ENCODE assay signal across 19 mouse cellular contexts in the genomic region with DNA sequence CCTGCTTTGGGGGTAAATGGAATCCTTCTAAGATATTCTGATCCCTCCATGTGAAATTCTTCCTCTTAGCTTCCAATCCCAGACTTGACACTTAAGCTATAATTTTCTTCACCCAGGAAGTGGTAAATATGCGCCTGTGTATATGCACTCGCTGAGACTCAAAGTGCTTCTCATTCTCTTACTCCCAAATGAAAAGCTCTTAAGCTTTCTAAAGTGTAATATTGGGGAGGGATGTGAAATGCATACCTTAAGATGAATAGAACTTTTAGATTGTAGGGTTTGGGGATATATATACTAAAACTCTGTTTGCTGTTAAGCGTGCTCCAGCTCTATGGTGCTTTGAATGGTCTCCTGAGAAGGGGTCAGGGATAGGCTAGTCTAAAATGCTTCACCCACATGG. TPM values are rescaled to one million over a fixed set of nuclear protein-coding genes. Genes with fewer than 3 reads are reported as not detected.
A peak's percentile ranks its signal among the peaks of the same experiment; 100 is the strongest.
DNase-seq lines count a peak whose midpoint lies in the region; ATAC-seq lines count a peak whose summit lies in the region.
"Had no signal": no experiment of that assay in that cellular context is flagged by ENCODE, and none has a peak within 500 bp of the region (broad histone marks: within the 10 kb centered on the region; RNA-seq: fewer than 3 reads in every experiment).

No protein-coding gene starts in this region.

- no peak overlapping the region for H3K4me2 ChIP-seq in forebrain, embryonic 16.5 days (ENCODE audit: low read length)
- H3K4me2 ChIP-seq in forebrain, embryonic 11.5 days (ENCODE audit: low read depth, low read length, severe bottlenecking): no peak overlapping the region
- peak overlapping the region; percentile 16; the same call in 1 of the 2 replicates for H3K4me2 ChIP-seq in midbrain, embryonic 11.5 days
- H3K4me2 ChIP-seq in midbrain, embryonic 14.5 days (ENCODE audit: low read length): peak overlapping the region; percentile 53
- H3K4me2 ChIP-seq: embryonic facial prominence, embryonic 12.5 days; heart, embryonic 13.5 days; intestine, embryonic 15.5 days had no signal

- H3K9me3 ChIP-seq in forebrain, embryonic 16.5 days (ENCODE audit: control insufficient read depth, low read length): no peaks in the 10 kb centered on the region
- no peaks in the 10 kb centered on the region for H3K9me3 ChIP-seq in forebrain, embryonic 11.5 days (ENCODE audit: control insufficient read depth, low read length)
- H3K9me3 ChIP-seq in midbrain, embryonic 11.5 days (ENCODE audit: control insufficient read depth, low read length): no peaks in the 10 kb centered on the region
- H3K9me3 ChIP-seq in midbrain, embryonic 14.5 days (ENCODE audit: control insufficient read depth, low read length): no peaks in the 10 kb centered on the region
- H3K9me3 ChIP-seq: embryonic facial prominence, embryonic 12.5 days; heart, embryonic 13.5 days; intestine, embryonic 15.5 days had no signal

- DNase-seq in forebrain, embryonic 11.5 days (ENCODE audit: low spot score): no peak
- DNase-seq in midbrain, embryonic 11.5 days (ENCODE audit: low spot score, missing footprints): peak; percentile 91
- DNase-seq in midbrain, embryonic 14.5 days: no peak
- no peak for DNase-seq in spleen, postnatal 4 days (ENCODE audit: low spot score in 2 of 2)
- no peak for DNase-seq in testis, postnatal 14 days (ENCODE audit: low spot score)
- DNase-seq in thymus, postnatal 10 days (ENCODE audit: low spot score in 2 of 2): no peak
- DNase-seq: adrenal gland, adult 2 months; adrenal gland, postnatal 25 days; cerebellum, adult 8-10 months; cerebellum, postnatal 14 days; gastrocnemius, postnatal 36 days; heart, adult 11 months; heart, postnatal 36 days had no signal

- H3K4me3 ChIP-seq in forebrain, embryonic 16.5 days (replicated peaks; ENCODE audit: low read length): no peak overlapping the region
- no peak overlapping the region for H3K4me3 ChIP-seq in forebrain, embryonic 11.5 days (ENCODE audit: low read depth, low read length)
- H3K4me3 ChIP-seq in midbrain, embryonic 11.5 days (ENCODE audit: low read depth, low read length): no peak overlapping the region
- peak overlapping the region; percentile 39 for H3K4me3 ChIP-seq in midbrain, embryonic 14.5 days (replicated peaks; ENCODE audit: low read depth, low read length)
- H3K4me3 ChIP-seq: embryonic facial prominence, embryonic 12.5 days; heart, embryonic 13.5 days; intestine, embryonic 15.5 days had no signal

- peak overlapping the region; percentile 38 for H3K27ac ChIP-seq in forebrain, embryonic 16.5 days (ENCODE audit: low read length)
- no peak overlapping the region for H3K27ac ChIP-seq in forebrain, embryonic 11.5 days (ENCODE audit: low read depth, low read length)
- no peak overlapping the region; the same call in 1 of the 2 replicates for H3K27ac ChIP-seq in midbrain, embryonic 11.5 days (ENCODE audit: low read depth, low read length)
- H3K27ac ChIP-seq in midbrain, embryonic 14.5 days (replicated peaks; ENCODE audit: low read depth, low read length): peak overlapping the region; percentile 91
- H3K27ac ChIP-seq: embryonic facial prominence, embryonic 12.5 days; heart, embryonic 13.5 days; hindbrain, postnatal 0 days; intestine, embryonic 15.5 days had no signal

- 2% methylated on average over 3 of the region's 3 CpGs for WGBS in forebrain, embryonic 16.5 days
- WGBS in forebrain, embryonic 11.5 days: 6% methylated on average over 3 of the region's 3 CpGs
- under 1% methylated on average over 3 of the region's 3 CpGs for WGBS in midbrain, embryonic 11.5 days
- under 1% methylated on average over 3 of the region's 3 CpGs for WGBS in midbrain, embryonic 14.5 days

- no peak for ATAC-seq in forebrain, embryonic 16.5 days
- ATAC-seq in forebrain, embryonic 11.5 days (replicated peaks; ENCODE audit: low FRiP score): no peak
- no peak for ATAC-seq in midbrain, embryonic 11.5 days (ENCODE audit: low FRiP score)
- ATAC-seq in midbrain, embryonic 14.5 days (ENCODE audit: low FRiP score, low TSS enrichment): no peak
- ATAC-seq: hindbrain, postnatal 0 days; intestine, embryonic 15.5 days had no signal

- H3K27me3 ChIP-seq in forebrain, embryonic 16.5 days (replicated peaks; ENCODE audit: control insufficient read depth, insufficient read depth, low read length): peaks cover 79% of the 10 kb centered on the region
- peaks cover 95% of the 10 kb centered on the region for H3K27me3 ChIP-seq in forebrain, embryonic 11.5 days (ENCODE audit: control insufficient read depth, insufficient read depth, low read length)
- H3K27me3 ChIP-seq in midbrain, embryonic 11.5 days (ENCODE audit: control insufficient read depth, insufficient read depth, low read length): peaks cover 92% of the 10 kb centered on the region
- H3K27me3 ChIP-seq in midbrain, embryonic 14.5 days (ENCODE audit: control insufficient read depth, insufficient read depth, low read length): peaks cover 78% of the 10 kb centered on the region

- no peak overlapping the region for H3K9ac ChIP-seq in forebrain, embryonic 16.5 days (replicated peaks; ENCODE audit: low read depth, low read length)
- no peak overlapping the region for H3K9ac ChIP-seq in forebrain, embryonic 11.5 days (ENCODE audit: low read length)
- H3K9ac ChIP-seq in midbrain, embryonic 11.5 days (ENCODE audit: low read length): 0 out of 2 replicates have a peak overlapping the region, but pooled peaks have one; percentile 7
- H3K9ac ChIP-seq in midbrain, embryonic 14.5 days (replicated peaks; ENCODE audit: low read length): peak overlapping the region; percentile 61
- H3K9ac ChIP-seq: embryonic facial prominence, embryonic 12.5 days; heart, embryonic 13.5 days; intestine, embryonic 15.5 days had no signal

- H3K36me3 ChIP-seq in forebrain, embryonic 16.5 days (ENCODE audit: control insufficient read depth, insufficient read depth): no peaks in the 10 kb centered on the region
- no peaks in the 10 kb centered on the region for H3K36me3 ChIP-seq in forebrain, embryonic 11.5 days (ENCODE audit: control insufficient read depth, insufficient read depth, low read length)
- no peaks in the 10 kb centered on the region for H3K36me3 ChIP-seq in midbrain, embryonic 11.5 days (ENCODE audit: control insufficient read depth, insufficient read depth, low read length)
- no peaks in the 10 kb centered on the region for H3K36me3 ChIP-seq in midbrain, embryonic 14.5 days (ENCODE audit: control insufficient read depth, insufficient read depth, low read length)
- H3K36me3 ChIP-seq: embryonic facial prominence, embryonic 12.5 days; heart, embryonic 13.5 days; intestine, embryonic 15.5 days had no signal

- H3K4me1 ChIP-seq in forebrain, embryonic 16.5 days (replicated peaks; ENCODE audit: control insufficient read depth, insufficient read depth, low read length): no peaks in the 10 kb centered on the region
- 0 out of 2 replicates have a peak, but pooled peaks cover 2% of the 10 kb centered on the region for H3K4me1 ChIP-seq in forebrain, embryonic 11.5 days (replicated peaks; ENCODE audit: control insufficient read depth, insufficient read depth, low read length)
- H3K4me1 ChIP-seq in midbrain, embryonic 11.5 days (ENCODE audit: control insufficient read depth, insufficient read depth, low read length): peaks cover 4% of the 10 kb centered on the region; the same call in 1 of the 2 replicates
- H3K4me1 ChIP-seq in midbrain, embryonic 14.5 days (ENCODE audit: control insufficient read depth, insufficient read depth, low read length): no peaks in the 10 kb centered on the region
- H3K4me1 ChIP-seq: embryonic facial prominence, embryonic 12.5 days; heart, embryonic 13.5 days; intestine, embryonic 15.5 days had no signal

RNA-seq across cellular contexts. Expression of a gene that starts 5.0 kb away (rescaled TPM):
- 7.1 and 11.1 TPM in 2 replicates for polyA plus RNA-seq in forebrain, embryonic 16.5 days (2015; fragmentation: Nextera tagmentation; extraction: Ambion mirVana)
- 0.49 and 0.79 TPM in 2 replicates for polyA plus RNA-seq in forebrain, embryonic 11.5 days (2014; fragmentation: Nextera tagmentation; extraction: Ambion mirVana)
- 20.1 and 28.1 TPM in 2 replicates for polyA plus RNA-seq in midbrain, embryonic 11.5 days (2014; fragmentation: Nextera tagmentation; extraction: Ambion mirVana)
- polyA plus RNA-seq in midbrain, embryonic 14.5 days (2014; fragmentation: Nextera tagmentation; extraction: Ambion mirVana): 73.8 and 75.5 TPM in 2 replicates
- polyA plus RNA-seq: adrenal gland, adult 2 months; heart, embryonic 13.5 days; heart, postnatal 0 days; intestine, embryonic 15.5 days had no signal

Comparison
In these comparisons a context has a peak if more than half of its experiments do, and no peak if none do; other contexts are left out.
1. H3K27ac ChIP-seq: peak in forebrain, embryonic 16.5 days (single experiment) and midbrain, embryonic 14.5 days (single experiment); none in forebrain, embryonic 11.5 days (single experiment) and midbrain, embryonic 11.5 days (single experiment).
2. H3K4me2 ChIP-seq: peak in midbrain, embryonic 11.5 days (single experiment) and midbrain, embryonic 14.5 days (single experiment); none in forebrain, embryonic 16.5 days (single experiment) and forebrain, embryonic 11.5 days (single experiment).
3. H3K9ac ChIP-seq: peak in midbrain, embryonic 11.5 days (single experiment) and midbrain, embryonic 14.5 days (single experiment); none in forebrain, embryonic 16.5 days (single experiment) and forebrain, embryonic 11.5 days (single experiment).